Comparison of ENCODE assay signal across 26 mouse cellular contexts in the genomic region with DNA sequence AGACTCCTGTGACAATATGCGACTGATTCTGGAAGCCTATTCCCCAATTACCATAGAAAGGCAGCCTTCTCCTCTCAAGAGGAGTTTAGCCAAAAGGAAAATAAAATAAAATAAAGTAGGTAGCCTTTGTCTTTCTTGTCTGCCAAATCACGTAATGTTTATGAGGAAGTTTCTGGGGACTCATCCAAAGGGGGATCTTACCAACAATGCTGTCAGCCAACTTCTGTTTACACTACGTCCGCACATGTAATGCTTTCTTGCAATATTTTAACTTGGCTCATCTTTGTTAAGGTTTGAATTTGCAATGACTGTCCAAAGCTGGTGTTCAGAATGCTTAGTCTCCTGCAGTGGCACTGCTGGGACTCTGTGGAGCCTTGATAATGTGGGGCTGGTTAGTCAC.
DNase-seq lines count a peak whose midpoint lies in the region; ATAC-seq and TF ChIP-seq lines count a peak whose summit lies in the region.
"Had no signal": no experiment of that assay in that cellular context is flagged by ENCODE, and none has a peak within 500 bp of the region (broad histone marks: within the 10 kb centered on the region; RNA-seq: fewer than 3 reads in every experiment).

No protein-coding gene starts in this region.

- H3K9me3 ChIP-seq in embryonic facial prominence, embryonic 14.5 days (ENCODE audit: control insufficient read depth, low read length), result no peaks in the 10 kb centered on the region
- no peaks in the 10 kb centered on the region for H3K9me3 ChIP-seq in embryonic facial prominence, embryonic 10.5 days
- no peaks in the 10 kb centered on the region for H3K9me3 ChIP-seq in lung, embryonic 15.5 days
- H3K9me3 ChIP-seq: limb, embryonic 12.5 days; liver, embryonic 15.5 days; midbrain, embryonic 10.5 days; midbrain, embryonic 15.5 days had no signal

- WGBS in embryonic facial prominence, embryonic 14.5 days, result 68% methylated on average over 4 of the region's 4 CpGs
- WGBS in embryonic facial prominence, embryonic 10.5 days, result 91% methylated on average over 4 of the region's 4 CpGs
- WGBS in lung, embryonic 15.5 days, result 48% methylated on average over 4 of the region's 4 CpGs
- 43% methylated on average over 4 of the region's 4 CpGs for WGBS in lung, adult 2 months

- no peak for TF ChIP-seq POLR2A in lung, adult 2 months (IDR thresholded peaks at IDR 0.05; ENCODE audit: borderline replicate concordance, extremely low read depth, low read depth, low read length)

- no peaks in the 10 kb centered on the region for H3K4me1 ChIP-seq in embryonic facial prominence, embryonic 14.5 days (ENCODE audit: control insufficient read depth, insufficient read depth, low read length)
- H3K4me1 ChIP-seq in embryonic facial prominence, embryonic 10.5 days, result no peaks in the 10 kb centered on the region
- peaks cover 4% of the 10 kb centered on the region; the same call in 1 of the 2 replicates for H3K4me1 ChIP-seq in lung, embryonic 15.5 days
- peaks cover 4% of the 10 kb centered on the region; the same call in 1 of the 2 replicates for H3K4me1 ChIP-seq in lung, adult 2 months (ENCODE audit: control insufficient read depth, insufficient read depth, low read length)
- H3K4me1 ChIP-seq: heart, embryonic 12.5 days; liver, embryonic 15.5 days; midbrain, embryonic 10.5 days; midbrain, embryonic 15.5 days had no signal

- no peak overlapping the region for H3K9ac ChIP-seq in embryonic facial prominence, embryonic 14.5 days (ENCODE audit: low read depth, low read length)
- no peak overlapping the region for H3K9ac ChIP-seq in lung, embryonic 15.5 days
- H3K9ac ChIP-seq: heart, embryonic 12.5 days; hindbrain, embryonic 14.5 days; limb, embryonic 12.5 days; liver, embryonic 15.5 days; midbrain, embryonic 15.5 days had no signal

- H3K27ac ChIP-seq in embryonic facial prominence, embryonic 14.5 days (replicated peaks; ENCODE audit: low read depth, low read length), result no peak overlapping the region
- no peak overlapping the region for H3K27ac ChIP-seq in embryonic facial prominence, embryonic 10.5 days (replicated peaks)
- H3K27ac ChIP-seq in lung, embryonic 15.5 days, result peak overlapping the region; percentile 53
- H3K27ac ChIP-seq: heart, adult 2 months; hindbrain, embryonic 14.5 days; liver, embryonic 15.5 days; midbrain, embryonic 10.5 days; midbrain, embryonic 15.5 days had no signal

- no peaks in the 10 kb centered on the region for H3K36me3 ChIP-seq in embryonic facial prominence, embryonic 14.5 days (ENCODE audit: control insufficient read depth, insufficient read depth, low read length)
- no peaks in the 10 kb centered on the region for H3K36me3 ChIP-seq in embryonic facial prominence, embryonic 10.5 days (replicated peaks)
- no peaks in the 10 kb centered on the region for H3K36me3 ChIP-seq in lung, embryonic 15.5 days
- H3K36me3 ChIP-seq: heart, embryonic 12.5 days; limb, embryonic 12.5 days; liver, embryonic 15.5 days; midbrain, embryonic 10.5 days; midbrain, embryonic 15.5 days had no signal

- no peaks in the 10 kb centered on the region for H3K27me3 ChIP-seq in embryonic facial prominence, embryonic 14.5 days (replicated peaks; ENCODE audit: control insufficient read depth, insufficient read depth, low read length)
- no peaks in the 10 kb centered on the region for H3K27me3 ChIP-seq in embryonic facial prominence, embryonic 10.5 days (replicated peaks; ENCODE audit: low read depth, poor library complexity, severe bottlenecking)
- H3K27me3 ChIP-seq in lung, embryonic 15.5 days, result no peaks in the 10 kb centered on the region
- H3K27me3 ChIP-seq: heart, embryonic 12.5 days; limb, embryonic 12.5 days; liver, embryonic 15.5 days; midbrain, embryonic 15.5 days had no signal

- no peak for ATAC-seq in embryonic facial prominence, embryonic 14.5 days (ENCODE audit: low read depth)
- ATAC-seq in lung, embryonic 15.5 days (ENCODE audit: borderline replicate concordance, extremely low read depth, low FRiP score, low TSS enrichment), result no peak
- ATAC-seq: activated CD4-positive, CD25-positive, alpha-beta regulatory T cell, adult 4 months; intestine, postnatal 0 days; midbrain, embryonic 15.5 days had no signal

- no peak for TF ChIP-seq CTCF in lung, adult 2 months (IDR thresholded peaks at IDR 0.05; ENCODE audit: insufficient read depth, low read length)

- H3K4me2 ChIP-seq in embryonic facial prominence, embryonic 14.5 days (ENCODE audit: low read depth, low read length), result no peak overlapping the region
- H3K4me2 ChIP-seq in lung, embryonic 15.5 days, result no peak overlapping the region
- H3K4me2 ChIP-seq: heart, embryonic 12.5 days; hindbrain, embryonic 14.5 days; limb, embryonic 12.5 days; liver, embryonic 15.5 days; midbrain, embryonic 15.5 days had no signal

- no peak overlapping the region for H3K4me3 ChIP-seq in embryonic facial prominence, embryonic 14.5 days (ENCODE audit: low read depth, low read length)
- H3K4me3 ChIP-seq in embryonic facial prominence, embryonic 10.5 days, result no peak overlapping the region
- H3K4me3 ChIP-seq in lung, embryonic 15.5 days, result no peak overlapping the region
- no peak overlapping the region for H3K4me3 ChIP-seq in lung, adult 2 months (replicated peaks; ENCODE audit: extremely low read depth, low read depth, low read length)
- H3K4me3 ChIP-seq: heart, adult 2 months; heart, embryonic 12.5 days; limb, embryonic 12.5 days; liver, embryonic 15.5 days; midbrain, embryonic 10.5 days; midbrain, embryonic 15.5 days had no signal

- peak; percentile 67 for DNase-seq in embryonic facial prominence, embryonic 14.5 days (ENCODE audit: low spot score)
- no peak for DNase-seq in embryonic facial prominence, embryonic 10.5 days (ENCODE audit: low spot score)
- DNase-seq in lung, adult 2 months, result no peak
- DNase-seq in brain, embryonic 18.5 days (ENCODE audit: low read depth, low spot score), result peak; percentile 18
- DNase-seq in lung, postnatal 36 days, result peak; percentile 6
- no peak for DNase-seq in left cerebral cortex, adult 18-20 months (ENCODE audit: low spot score in 2 of 2)
- DNase-seq in frontal cortex, adult 2 months (ENCODE audit: extremely low spot score in 1 of 2, low spot score in 1 of 2), result no peak
- DNase-seq: adrenal gland, adult 8-10 months; cerebellum, adult 11-12 months; cerebellum, postnatal 10 days; gastrocnemius, postnatal 36 days; heart, adult 2 months; kidney, adult 9 months; kidney, postnatal 10 days; right cerebral cortex, postnatal 25 days; thymus, adult 2 months; thymus, postnatal 36 days had no signal

Comparison
In these comparisons a context has a peak if more than half of its experiments do, and no peak if none do; other contexts are left out.
1. DNase-seq: peak in embryonic facial prominence, embryonic 14.5 days (single experiment), brain, embryonic 18.5 days (single experiment) and lung, postnatal 36 days (single experiment); none in embryonic facial prominence, embryonic 10.5 days (single experiment), lung, adult 2 months (single experiment), left cerebral cortex, adult 18-20 months (0 of 2) and frontal cortex, adult 2 months (0 of 2).